Comparison of ENCODE assay signal across 26 mouse cellular contexts in genomic region chr4:59310590-59310989, GRCm38 (mm10).
"Had no signal": no experiment of that assay in that cellular context is flagged by ENCODE, and none has a peak within 500 bp of the region (broad histone marks: within the 10 kb centered on the region; RNA-seq: fewer than 3 reads in every experiment).

No protein-coding gene starts in this region.

- H3K27me3 ChIP-seq: kidney, embryonic 15.5 days; limb, embryonic 13.5 days; liver, embryonic 12.5 days; liver, embryonic 15.5 days; lung, embryonic 15.5 days; megakaryocyte, embryonic 14.5 days; midbrain, embryonic 15.5 days had no signal

- H3K9me3 ChIP-seq: kidney, embryonic 15.5 days; limb, embryonic 10.5 days; limb, embryonic 13.5 days; liver, embryonic 12.5 days; liver, embryonic 15.5 days; lung, embryonic 15.5 days; megakaryocyte, embryonic 14.5 days; midbrain, embryonic 10.5 days; midbrain, embryonic 15.5 days had no signal

- DNase-seq: kidney, adult 8-10 months; kidney, postnatal 10 days; kidney, postnatal 36 days; layer of hippocampus, postnatal 36 days; liver; lung, adult 18-20 months; lung, postnatal 10 days; lung, postnatal 36 days; right cerebral cortex, adult 18-20 months; right cerebral cortex, postnatal 14 days; right cerebral cortex, postnatal 4 days; thymus, adult 2 months; thymus, postnatal 14 days; thymus, postnatal 4 days had no signal

- H3K4me1 ChIP-seq: liver, embryonic 15.5 days; midbrain, embryonic 15.5 days had no signal

- H3K4me2 ChIP-seq: kidney, embryonic 15.5 days; limb, embryonic 13.5 days; liver, embryonic 12.5 days; liver, embryonic 15.5 days; lung, embryonic 15.5 days; midbrain, embryonic 15.5 days had no signal

- H3K27ac ChIP-seq: kidney, embryonic 15.5 days; left cerebral cortex, adult 2 months; limb, embryonic 10.5 days; limb, embryonic 13.5 days; liver, embryonic 12.5 days; liver, embryonic 15.5 days; lung, embryonic 15.5 days; midbrain, embryonic 10.5 days; midbrain, embryonic 15.5 days; stomach, postnatal 0 days had no signal

- H3K9ac ChIP-seq: kidney, embryonic 15.5 days; limb, embryonic 13.5 days; liver, embryonic 12.5 days; liver, embryonic 15.5 days; lung, embryonic 15.5 days; midbrain, embryonic 15.5 days had no signal

- H3K4me3 ChIP-seq: kidney, embryonic 15.5 days; left cerebral cortex, adult 2 months; limb, embryonic 10.5 days; limb, embryonic 13.5 days; liver, embryonic 12.5 days; liver, embryonic 15.5 days; lung, embryonic 15.5 days; megakaryocyte, embryonic 14.5 days; midbrain, embryonic 10.5 days; midbrain, embryonic 15.5 days; myocyte had no signal

- H3K36me3 ChIP-seq: kidney, embryonic 15.5 days; limb, embryonic 10.5 days; limb, embryonic 13.5 days; lung, embryonic 15.5 days; midbrain, embryonic 10.5 days; midbrain, embryonic 15.5 days had no signal

- ATAC-seq: liver, embryonic 12.5 days; midbrain, embryonic 15.5 days had no signal
